Mouse (Mus musculus): ENCODE data around the gene Trh. TPM values are rescaled to one million over a fixed set of nuclear protein-coding genes. Genes with fewer than 3 reads are reported as not detected.

The Trh gene
- polyA plus RNA-seq (2015; fragmentation: Illumina TruSeq; extraction: RNeasy Lipid Tissue Mini Kit (QIAGEN cat#74804); ENCODE audit: insufficient read depth, low replicate concordance) = not detected

DNA sequence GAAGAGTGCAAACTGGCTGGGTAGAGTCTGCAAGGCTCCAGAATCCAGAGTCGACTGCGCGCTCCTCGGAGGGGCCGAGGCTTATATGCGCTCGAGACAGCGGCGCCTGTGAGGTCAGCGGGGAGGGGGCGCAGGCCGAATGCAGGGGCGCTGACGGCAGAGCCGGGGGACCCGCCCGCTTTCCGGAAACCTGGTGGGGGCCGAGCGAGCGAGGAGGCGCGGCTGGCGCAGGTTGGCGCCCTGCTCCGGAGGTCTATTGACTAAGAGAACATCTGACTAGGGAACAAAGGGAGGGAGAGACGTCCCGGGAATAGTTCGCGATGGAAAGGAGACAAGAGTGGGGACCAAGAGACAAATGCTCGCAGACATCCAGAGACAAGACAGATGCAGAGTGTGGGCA, at the start of gene Trh:
Gene Trh, minus strand, starts transcription at position 60 of the 400 bp plus-strand sequence.

GRCm38 (mm10) chr6:92214773-92215449, 29.5 kb downstream of the Trh start, which contains the start of gene Rbsn:
TSS of gene Rbsn (minus strand) at chr6:92214925.

Other genes with a start within 250 kb of the Trh start
- gene Nr2c2, start 153.3 kb downstream of the Trh start, polyA plus RNA-seq (2015; fragmentation: Illumina TruSeq; extraction: RNeasy Lipid Tissue Mini Kit (QIAGEN cat#74804); ENCODE audit: insufficient read depth, low replicate concordance) = 56.0 TPM
- 25.5 TPM for gene Mrps25, start 60.6 kb downstream of the Trh start, polyA plus RNA-seq (2015; fragmentation: Illumina TruSeq; extraction: RNeasy Lipid Tissue Mini Kit (QIAGEN cat#74804); ENCODE audit: insufficient read depth, low replicate concordance)
- gene Rbsn, start 29.7 kb downstream of the Trh start, polyA plus RNA-seq (2015; fragmentation: Illumina TruSeq; extraction: RNeasy Lipid Tissue Mini Kit (QIAGEN cat#74804); ENCODE audit: insufficient read depth, low replicate concordance) = 16.8 TPM